Mouse (Mus musculus): ENCODE data around the gene Dpysl5.

Gene Dpysl5

DNA sequence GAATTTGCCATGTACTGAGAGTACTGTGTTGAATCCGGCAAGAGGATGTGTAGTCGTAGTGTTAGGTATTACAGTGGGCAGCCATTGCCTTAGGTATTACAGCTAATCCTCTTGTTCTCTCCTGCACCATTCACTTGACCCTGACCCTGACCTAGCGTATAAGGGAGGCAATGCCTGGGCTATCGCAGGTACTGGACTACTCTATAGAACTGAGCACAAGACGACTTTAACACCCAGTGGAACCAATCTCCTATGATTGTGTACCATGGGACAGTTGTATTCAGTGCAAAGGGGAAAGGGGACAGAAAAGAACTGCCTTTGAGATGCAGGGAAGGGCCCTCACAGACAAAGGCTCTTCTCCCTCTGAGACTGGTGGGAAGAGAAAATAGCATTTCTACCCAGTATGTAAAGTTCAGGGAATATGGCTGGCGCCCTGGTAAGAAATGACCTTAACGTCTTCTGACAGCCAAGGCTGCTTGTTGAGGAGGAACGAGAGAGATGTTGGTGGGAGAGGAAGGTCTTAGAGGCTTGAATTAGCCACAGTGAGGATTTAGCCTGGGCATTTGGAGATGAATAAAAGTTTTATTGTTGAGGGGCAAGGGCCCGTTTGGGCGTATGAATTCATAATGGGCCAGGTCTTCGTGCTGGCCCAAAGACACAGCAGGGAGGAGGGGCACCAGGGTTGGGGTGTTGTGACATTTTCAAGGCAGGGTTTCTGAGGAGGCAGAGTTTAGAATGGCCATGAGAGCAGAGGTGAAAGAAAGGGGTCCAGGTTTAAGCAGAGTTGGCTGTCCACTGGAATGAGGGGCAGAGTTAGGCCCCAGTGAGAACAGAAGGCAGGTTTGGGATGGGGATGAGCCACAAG is 113.0 kb downstream of the Dpysl5 start:
- no peak for DNase-seq (ENCODE audit: low spot score in 2 of 2)

GRCm38 (mm10) chr5:30825166-30825565 is 113.8 kb downstream of the Dpysl5 start:
- no peak for DNase-seq (ENCODE audit: low spot score in 2 of 2)

- no peak for DNase-seq (ENCODE audit: low spot score in 2 of 2)
Measured at GRCm38 (mm10) chr5:30825821-30826220, 114.5 kb downstream of the Dpysl5 start.

GRCm38 (mm10) chr5:30833416-30833815 is 122.1 kb downstream of the Dpysl5 start:
- no peak for DNase-seq (ENCODE audit: low spot score in 2 of 2)

GRCm38 (mm10) chr5:30839731-30840130 is 128.4 kb downstream of the Dpysl5 start:
- no peak for DNase-seq (ENCODE audit: low spot score in 2 of 2)

DNA sequence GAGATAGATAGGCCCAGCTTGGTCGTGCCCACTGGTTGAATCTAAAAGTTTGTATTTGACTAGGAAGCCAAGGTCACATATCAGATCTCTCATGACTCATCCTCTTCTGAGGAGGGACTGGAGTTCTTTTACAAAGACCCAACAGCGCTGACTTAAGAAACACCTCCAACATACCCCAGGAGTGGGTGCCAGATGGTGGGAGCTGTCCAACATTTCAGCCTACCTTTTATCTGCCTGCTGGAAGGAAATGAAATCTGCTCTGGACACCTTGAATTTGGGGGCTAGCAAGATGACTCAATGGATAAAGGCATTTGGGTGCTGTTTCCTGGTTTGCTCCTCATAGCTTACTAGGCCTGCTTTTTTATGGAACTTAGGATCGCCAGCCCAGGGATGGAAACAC is 130.5 kb downstream of the Dpysl5 start:
- DNase-seq (ENCODE audit: low spot score in 2 of 2): no peak
